Mouse (Mus musculus) hindbrain, embryonic 10.5 days (tissue): Measurements from ENCODE around the gene Nol4l. TPM values are rescaled to one million over a fixed set of nuclear protein-coding genes. Genes with fewer than 3 reads are reported as not detected.

Experiments used
- DNase-seq: peaks from one replicate; pipeline ENCODE4 v3.0.0-alpha.2; 2017; ENCODE audit warnings: low spot score
- H3K27ac ChIP-seq: fragments of 300-500 bp; sonication (generic); 2 replicates; pipeline ENCODE4 v1.5.1; 2016; ENCODE audit warnings: mild to moderate bottlenecking, moderate library complexity
- H3K27me3 ChIP-seq: fragments of 300-500 bp; sonication (generic); 2 replicates; pipeline ENCODE4 v1.6.1; 2016; ENCODE audit warnings: mild to moderate bottlenecking; ENCODE audit not compliant: poor library complexity, insufficient read depth, severe bottlenecking
- H3K36me3 ChIP-seq: fragments of 300-500 bp; sonication (generic); 2 replicates; pipeline ENCODE4 v1.6.1; 2016; ENCODE audit warnings: mild to moderate bottlenecking, moderate library complexity
- H3K4me1 ChIP-seq: fragments of 300-500 bp; sonication (generic); replicated peaks from 2 replicates; pipeline ENCODE4 v1.6.1; 2016; ENCODE audit warnings: mild to moderate bottlenecking
- H3K4me3 ChIP-seq: fragments of 300-500 bp; sonication (generic); 2 replicates; pipeline ENCODE4 v1.5.1; 2016; ENCODE audit warnings: mild to moderate bottlenecking, moderate library complexity
- H3K9me3 ChIP-seq: fragments of 300-500 bp; sonication (generic); 2 replicates; pipeline ENCODE4 v1.6.1; 2016; ENCODE audit warnings: mild to moderate bottlenecking, moderate library complexity
- WGBS: fragments of 180-500 bp; shearing (Covaris S2); methylation state at CpG from one replicate; pipeline ENCODE4 v1.1.7; 2016; 5-methylcytosine and 5-hydroxymethylcytosine counted together
- polyA plus RNA-seq: library from polyadenylated mRNA; unstranded; fragments of >200 nt; fragmentation: Nextera tagmentation; extraction: Ambion mirVana; gene quantifications from 2 replicates; pipeline ENCODE4 v1.2.1, GENCODE M21; 2016

Nol4l gene
- polyA plus RNA-seq, 1 experiment from 2014 or later, result 23.3 TPM

- 46% methylated on average over 3 of the region's 3 CpGs for WGBS
- peak overlapping the region; percentile 90 for H3K27ac ChIP-seq
- peaks cover 88% of the 10 kb centered on the region for H3K4me1 ChIP-seq
- no peaks in the 10 kb centered on the region; the same call in 1 of the 2 replicates for H3K27me3 ChIP-seq
- no peaks in the 10 kb centered on the region for H3K9me3 ChIP-seq
- peak overlapping the region; percentile 95; the same call in 1 of the 2 replicates for H3K4me3 ChIP-seq
- H3K36me3 ChIP-seq, result peaks cover 4% of the 10 kb centered on the region; the same call in 1 of the 2 replicates
- DNase-seq, result no peak
Observed at GRCm38 (mm10) chr2:153441228-153441627, 88.5 kb downstream of the Nol4l start.

- H3K4me3 ChIP-seq, result peak overlapping the region; percentile 95; the same call in 1 of the 2 replicates
- no peaks in the 10 kb centered on the region for H3K9me3 ChIP-seq
- H3K27ac ChIP-seq, result peak overlapping the region; percentile 43
- 66% methylated on average over 2 of the region's 2 CpGs for WGBS
- H3K4me1 ChIP-seq, result peaks cover 88% of the 10 kb centered on the region
- H3K36me3 ChIP-seq, result peaks cover 9% of the 10 kb centered on the region; the same call in 1 of the 2 replicates
- no peaks in the 10 kb centered on the region; the same call in 1 of the 2 replicates for H3K27me3 ChIP-seq
- no peak for DNase-seq
Observed at GRCm38 (mm10) chr2:153440755-153441154, 89.0 kb downstream of the Nol4l start.

- Histone ChIP-seq H3K4me3 (peak overlapping the region; percentile 13; the same call in 1 of the 2 replicates), H3K27me3 (no peaks in the 10 kb centered on the region; the same call in 1 of the 2 replicates), H3K4me1 (peaks cover 89% of the 10 kb centered on the region), H3K9me3 (no peaks in the 10 kb centered on the region), H3K36me3 (peaks cover 33% of the 10 kb centered on the region), H3K27ac (peak overlapping the region; percentile 85)
- 26% methylated on average over 2 of the region's 2 CpGs for WGBS
- no peak for DNase-seq
Observed at GRCm38 (mm10) chr2:153437306-153437659, 92.5 kb downstream of the Nol4l start.

GRCm38 (mm10) chr2:153436641-153437305, 93.0 kb downstream of the Nol4l start:
- peak overlapping the region; percentile 13 for H3K4me3 ChIP-seq
- peaks cover 89% of the 10 kb centered on the region for H3K4me1 ChIP-seq
- H3K9me3 ChIP-seq, result no peaks in the 10 kb centered on the region
- WGBS, result 30% methylated on average over 6 of the region's 6 CpGs
- H3K27me3 ChIP-seq, result no peaks in the 10 kb centered on the region; the same call in 1 of the 2 replicates
- peaks cover 38% of the 10 kb centered on the region for H3K36me3 ChIP-seq
- peak overlapping the region; percentile 85 for H3K27ac ChIP-seq
- no peak for DNase-seq

- peak; percentile 66 for DNase-seq
- peak overlapping the region; percentile 85 for H3K27ac ChIP-seq
- H3K4me1 ChIP-seq, result peaks cover 81% of the 10 kb centered on the region
- peak overlapping the region; percentile 14 for H3K4me3 ChIP-seq
- H3K9me3 ChIP-seq, result no peaks in the 10 kb centered on the region
- H3K36me3 ChIP-seq, result peaks cover 54% of the 10 kb centered on the region
- H3K27me3 ChIP-seq, result no peaks in the 10 kb centered on the region
- 9% methylated on average over 9 of the region's 9 CpGs for WGBS
Observed at GRCm38 (mm10) chr2:153434880-153435831, 94.6 kb downstream of the Nol4l start.

GRCm38 (mm10) chr2:153433859-153434258, 95.9 kb downstream of the Nol4l start:
- peaks cover 85% of the 10 kb centered on the region for H3K4me1 ChIP-seq
- H3K36me3 ChIP-seq, result peaks cover 67% of the 10 kb centered on the region
- DNase-seq, result no peak
- H3K9me3 ChIP-seq, result no peaks in the 10 kb centered on the region
- H3K4me3 ChIP-seq, result no peak overlapping the region
- WGBS, result 74% methylated on average over 3 of the region's 3 CpGs
- peak overlapping the region; percentile 85 for H3K27ac ChIP-seq
- no peaks in the 10 kb centered on the region for H3K27me3 ChIP-seq

- H3K4me1 ChIP-seq, result peaks cover 81% of the 10 kb centered on the region
- H3K27me3 ChIP-seq, result no peaks in the 10 kb centered on the region
- H3K9me3 ChIP-seq, result no peaks in the 10 kb centered on the region
- H3K36me3 ChIP-seq, result peaks cover 77% of the 10 kb centered on the region
- H3K4me3 ChIP-seq, result peak overlapping the region; percentile 20; the same call in 1 of the 2 replicates
- no peak for DNase-seq
- WGBS, result 33% methylated on average over 7 of the region's 7 CpGs
- peak overlapping the region; percentile 71 for H3K27ac ChIP-seq
Observed at GRCm38 (mm10) chr2:153432492-153432891, 97.3 kb downstream of the Nol4l start.

- no peaks in the 10 kb centered on the region for H3K9me3 ChIP-seq
- no peak overlapping the region for H3K27ac ChIP-seq
- H3K4me1 ChIP-seq, result peaks cover 81% of the 10 kb centered on the region
- H3K36me3 ChIP-seq, result peaks cover 67% of the 10 kb centered on the region
- no peak for DNase-seq
- no peaks in the 10 kb centered on the region for H3K27me3 ChIP-seq
- 97% methylated on average over 1 of the region's 1 CpGs for WGBS
- no peak overlapping the region for H3K4me3 ChIP-seq
Observed at GRCm38 (mm10) chr2:153430571-153430970, 99.2 kb downstream of the Nol4l start.

- WGBS, result 73% methylated on average over 2 of the region's 2 CpGs
- Histone ChIP-seq H3K9me3 (no peaks in the 10 kb centered on the region), H3K36me3 (peaks cover 69% of the 10 kb centered on the region), H3K27ac (no peak overlapping the region; the same call in 1 of the 2 replicates), H3K27me3 (no peaks in the 10 kb centered on the region), H3K4me3 (no peak overlapping the region), H3K4me1 (peaks cover 79% of the 10 kb centered on the region)
- no peak for DNase-seq
Observed at GRCm38 (mm10) chr2:153428485-153428884, 101.3 kb downstream of the Nol4l start.

- no peak overlapping the region for H3K4me3 ChIP-seq
- H3K27me3 ChIP-seq, result no peaks in the 10 kb centered on the region
- peak; percentile 50 for DNase-seq
- 22% methylated on average over 2 of the region's 2 CpGs for WGBS
- H3K27ac ChIP-seq, result peak overlapping the region; percentile 89
- H3K36me3 ChIP-seq, result peaks cover 56% of the 10 kb centered on the region
- H3K9me3 ChIP-seq, result no peaks in the 10 kb centered on the region
- peaks cover 78% of the 10 kb centered on the region for H3K4me1 ChIP-seq
Observed at GRCm38 (mm10) chr2:153426931-153427330, 102.8 kb downstream of the Nol4l start.

- Histone ChIP-seq H3K27me3 (no peaks in the 10 kb centered on the region), H3K36me3 (peaks cover 48% of the 10 kb centered on the region), H3K4me1 (peaks cover 73% of the 10 kb centered on the region), H3K4me3 (peak overlapping the region; percentile 25), H3K27ac (peak overlapping the region; percentile 89), H3K9me3 (no peaks in the 10 kb centered on the region)
- 28% methylated on average over 9 of the region's 9 CpGs for WGBS
- peak; percentile 64 for DNase-seq
Observed at GRCm38 (mm10) chr2:153425998-153426670, 103.6 kb downstream of the Nol4l start.

GRCm38 (mm10) chr2:153425124-153425844, 104.5 kb downstream of the Nol4l start:
- 0 out of 2 replicates have a peak overlapping the region, but pooled peaks have one; percentile 25 for H3K4me3 ChIP-seq
- peaks cover 71% of the 10 kb centered on the region for H3K4me1 ChIP-seq
- H3K27me3 ChIP-seq, result no peaks in the 10 kb centered on the region
- WGBS, result 88% methylated on average over 4 of the region's 4 CpGs
- peaks cover 48% of the 10 kb centered on the region for H3K36me3 ChIP-seq
- no peaks in the 10 kb centered on the region for H3K9me3 ChIP-seq
- H3K27ac ChIP-seq, result peak overlapping the region; percentile 89
- DNase-seq, result no peak
